Mouse (Mus musculus) kidney, adult 2 months (tissue): ENCODE data around the gene Snupn. TPM values are rescaled to one million over a fixed set of nuclear protein-coding genes. Genes with fewer than 3 reads are reported as not detected.
"Not testable (repeated sequence)": the region's sequence is repeated elsewhere in the genome, so short reads cannot be mapped to it uniquely, and the experiment has no call there.

Experiments used
- DNase-seq: peaks from one replicate; pipeline ENCODE4 v3.0.0; 2021
- H3K27ac ChIP-seq: fragments of 200-500 bp; 2 replicates; pipeline ENCODE4 v1.5.1; 2012; ENCODE audit warnings: low read depth, low read length, control low read depth, inconsistent platforms; ENCODE audit not compliant: insufficient read depth
- H3K27me3 ChIP-seq: fragments of 200-500 bp; replicated peaks from 2 replicates; pipeline ENCODE4 v1.6.1; 2012; ENCODE audit warnings: mild to moderate bottlenecking, moderate library complexity, low read length, inconsistent platforms; ENCODE audit not compliant: control insufficient read depth, insufficient read depth
- H3K36me3 ChIP-seq: fragments of 200-500 bp; 2 replicates; pipeline ENCODE4 v1.6.1; 2012; ENCODE audit warnings: mild to moderate bottlenecking, moderate library complexity, low read length, inconsistent platforms; ENCODE audit not compliant: control insufficient read depth, insufficient read depth
- H3K4me1 ChIP-seq: fragments of 200-500 bp; 2 replicates; pipeline ENCODE4 v1.6.1; 2011; ENCODE audit warnings: low read length; ENCODE audit not compliant: control insufficient read depth, insufficient read depth
- H3K4me3 ChIP-seq: fragments of 200-500 bp; 2 replicates; pipeline ENCODE4 v1.5.1; 2011; ENCODE audit warnings: mild to moderate bottlenecking, low read depth, low read length, control low read depth; ENCODE audit not compliant: insufficient read depth
- CTCF ChIP-seq: fragments of 200-500 bp; conservative IDR thresholded peaks from 2 replicates; pipeline ENCODE4 v1.5.1; 2011; ENCODE audit warnings: low read depth, mild to moderate bottlenecking, control low read depth, low read length, moderate library complexity, mixed read lengths; ENCODE audit not compliant: insufficient read depth, insufficient read length
- POLR2A ChIP-seq: fragments of 200-500 bp; IDR thresholded peaks from one replicate; pipeline ENCODE4 v1.6.1; 2011; ENCODE audit warnings: low read depth, low read length, control low read depth
- WGBS: fragments of 180-500 bp; shearing (Covaris S2); methylation state at CpG from one replicate; pipeline ENCODE4 v1.1.7; 2018; 5-methylcytosine and 5-hydroxymethylcytosine counted together
- polyA plus RNA-seq: library from polyadenylated mRNA; depleted of rRNA; stranded (reverse); fragments of >200 nt; gene quantifications from 2 replicates; pipeline ENCODE4 v1.2.3, GENCODE M21; 2012

Gene Snupn
- polyA plus RNA-seq, 1 experiment = 7.7 TPM

DNA sequence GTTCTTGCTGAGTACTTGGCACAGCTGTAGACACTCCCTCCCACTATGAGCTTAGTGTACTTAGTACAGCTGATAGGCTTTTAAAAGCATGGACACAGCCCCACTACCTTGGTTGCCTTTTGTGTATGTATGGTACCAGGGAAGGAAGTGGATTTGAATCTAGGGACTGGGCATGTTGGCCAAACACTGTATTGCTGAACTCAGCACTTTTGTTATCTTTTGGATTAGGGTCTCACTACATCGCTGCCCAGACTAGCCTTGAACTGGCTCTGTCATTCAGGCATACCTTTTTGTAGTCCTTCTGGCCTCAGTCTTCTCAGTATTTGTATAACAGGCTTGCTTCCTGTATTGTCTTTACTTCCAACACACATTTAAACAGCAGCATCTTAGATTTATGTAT is 20.1 kb upstream of the Snupn start:
- Histone ChIP-seq H3K27me3 (no peaks in the 10 kb centered on the region), H3K27ac (no peak overlapping the region), H3K4me1 (peaks cover 7% of the 10 kb centered on the region; the same call in 1 of the 2 replicates), H3K36me3 (no peaks in the 10 kb centered on the region), H3K4me3 (no peak overlapping the region)
- 86% methylated on average over 1 of the region's 1 CpGs for WGBS
- no peak for DNase-seq
- TF ChIP-seq POLR2A (no peak), CTCF (no peak)

DNA sequence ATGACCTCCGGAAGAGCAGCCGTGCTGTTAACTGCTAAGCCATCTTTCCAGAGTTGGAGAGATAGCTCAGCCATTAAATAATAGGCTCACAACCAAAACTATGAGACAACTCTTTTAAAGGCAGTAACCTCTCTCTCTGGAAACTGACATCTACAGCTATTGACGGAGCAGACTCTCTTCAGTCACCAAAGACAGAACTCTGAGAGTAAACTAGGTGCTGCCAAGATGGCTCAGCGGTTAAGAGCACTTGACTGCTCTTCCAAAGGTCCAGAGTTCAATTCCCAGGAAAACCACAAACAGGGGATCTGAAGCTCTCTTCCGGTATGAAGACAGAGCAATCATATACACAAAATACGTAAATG is 13.8 kb upstream of the Snupn start:
- peak overlapping the region; percentile 69 for H3K4me3 ChIP-seq
- no peak for DNase-seq
- TF ChIP-seq CTCF (no peak), POLR2A (no peak)
- WGBS = 12% methylated on average over 6 of the region's 6 CpGs
- peak overlapping the region; percentile 67; the same call in 1 of the 2 replicates for H3K27ac ChIP-seq
- H3K36me3 ChIP-seq = no peaks in the 10 kb centered on the region
- H3K4me1 ChIP-seq = peaks cover 3% of the 10 kb centered on the region
- H3K27me3 ChIP-seq = no peaks in the 10 kb centered on the region

DNA sequence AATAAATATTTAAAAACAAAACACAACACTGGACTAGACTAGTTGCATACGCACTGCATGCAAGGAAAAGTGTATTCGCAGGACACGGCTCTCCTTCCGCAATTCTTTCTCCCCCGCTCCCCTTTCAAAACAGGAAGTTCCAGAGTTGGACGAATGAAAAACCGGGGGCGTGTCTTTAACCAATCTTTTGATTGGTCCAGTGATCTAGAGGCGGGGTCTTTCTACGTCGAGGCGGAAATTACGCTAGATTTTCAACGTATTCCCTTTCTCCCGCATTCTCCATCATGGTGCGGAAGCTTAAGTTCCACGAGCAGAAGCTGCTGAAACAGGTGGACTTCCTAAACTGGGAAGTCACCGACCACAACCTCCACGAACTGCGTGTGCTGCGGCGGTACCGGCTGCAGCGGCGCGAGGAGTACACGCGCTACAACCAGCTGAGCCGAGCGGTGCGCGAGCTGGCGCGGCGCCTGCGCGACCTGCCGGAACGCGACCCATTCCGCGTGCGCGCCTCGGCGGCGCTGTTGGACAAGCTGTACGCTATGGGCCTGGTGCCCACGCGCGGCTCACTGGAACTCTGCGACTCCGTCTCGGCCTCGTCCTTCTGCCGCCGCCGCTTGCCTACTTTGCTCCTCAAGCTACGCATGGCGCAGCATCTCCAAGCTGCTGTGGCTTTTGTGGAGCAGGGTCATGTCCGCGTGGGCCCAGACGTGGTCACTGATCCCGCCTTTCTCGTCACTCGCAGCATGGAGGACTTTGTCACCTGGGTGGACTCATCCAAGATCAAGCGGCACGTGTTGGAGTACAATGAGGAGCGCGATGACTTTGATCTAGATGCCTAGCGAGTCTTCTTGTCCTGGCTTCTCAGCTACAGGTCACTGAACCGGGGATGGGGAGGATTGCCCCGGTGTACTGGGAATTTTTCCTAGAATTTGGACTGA is 13.2 kb upstream of the Snupn start, which contains the start of gene Imp3:
TSS of gene Imp3 (plus strand) at position 253 of the 938 bp plus-strand sequence.
- H3K27ac ChIP-seq = peak within 1 kb of the TSS; percentile 79
- no peaks in the 10 kb centered on the region for H3K36me3 ChIP-seq
- DNase-seq = peak; percentile 98
- peaks cover 3% of the 10 kb centered on the region for H3K4me1 ChIP-seq
- TF ChIP-seq CTCF (no peak), POLR2A (peak; percentile 30)
- no peaks in the 10 kb centered on the region for H3K27me3 ChIP-seq
- H3K4me3 ChIP-seq = peak within 1 kb of the TSS; percentile 69
- under 1% methylated on average over 73 of the region's 73 CpGs for WGBS

DNA sequence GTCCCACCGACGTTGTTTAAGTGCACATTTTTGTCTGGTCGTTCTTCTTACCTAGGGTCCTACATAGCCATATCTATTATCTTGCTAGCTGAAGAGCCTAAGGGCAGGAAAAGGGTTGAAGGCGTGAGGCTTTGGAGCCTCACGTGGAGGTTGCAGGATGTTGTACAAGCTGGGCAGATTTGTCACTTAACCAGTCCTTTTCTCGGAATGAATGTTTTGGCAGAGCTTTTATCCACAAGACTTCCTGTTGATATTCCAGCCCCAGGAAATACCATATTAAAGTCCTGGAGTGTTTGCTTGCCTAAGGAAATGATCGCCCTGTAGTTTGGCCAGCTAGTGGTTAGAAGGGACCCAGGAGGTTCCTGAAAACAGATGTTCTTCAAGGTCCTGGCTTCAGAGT is 12.3 kb upstream of the Snupn start:
- DNase-seq = peak; percentile 82
- TF ChIP-seq CTCF (no peak), POLR2A (no peak)
- Histone ChIP-seq H3K4me1 (peaks cover 3% of the 10 kb centered on the region), H3K36me3 (no peaks in the 10 kb centered on the region), H3K4me3 (peak overlapping the region; percentile 69), H3K27ac (peak overlapping the region; percentile 79), H3K27me3 (no peaks in the 10 kb centered on the region)
- 0% methylated on average over 7 of the region's 7 CpGs for WGBS

DNA sequence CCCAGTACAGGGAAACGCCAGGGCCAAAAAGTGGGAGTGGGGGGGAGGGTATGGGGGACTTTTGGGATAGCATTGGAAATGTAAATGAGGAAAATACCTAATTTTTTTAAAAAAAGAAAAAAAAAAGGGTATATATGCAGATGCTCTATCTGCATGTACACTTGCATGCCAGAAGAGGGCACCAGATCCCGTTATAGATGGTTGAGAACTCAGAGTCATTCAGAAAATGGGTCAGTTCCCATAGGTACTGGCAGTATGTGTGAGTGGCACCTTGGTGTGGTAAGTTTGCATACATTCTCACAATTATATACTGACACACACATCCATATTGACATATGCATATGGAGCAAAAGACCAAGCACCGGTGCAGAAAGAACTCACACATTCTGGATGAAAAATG is 3.2 kb upstream of the Snupn start:
- not testable (repeated sequence) for H3K4me3 ChIP-seq, H3K4me1 ChIP-seq, H3K36me3 ChIP-seq, H3K27ac ChIP-seq, H3K27me3 ChIP-seq
- TF ChIP-seq CTCF = peak; percentile 41
- peak; percentile 66 for DNase-seq
- 31% methylated on average over 3 of the region's 3 CpGs for WGBS

DNA sequence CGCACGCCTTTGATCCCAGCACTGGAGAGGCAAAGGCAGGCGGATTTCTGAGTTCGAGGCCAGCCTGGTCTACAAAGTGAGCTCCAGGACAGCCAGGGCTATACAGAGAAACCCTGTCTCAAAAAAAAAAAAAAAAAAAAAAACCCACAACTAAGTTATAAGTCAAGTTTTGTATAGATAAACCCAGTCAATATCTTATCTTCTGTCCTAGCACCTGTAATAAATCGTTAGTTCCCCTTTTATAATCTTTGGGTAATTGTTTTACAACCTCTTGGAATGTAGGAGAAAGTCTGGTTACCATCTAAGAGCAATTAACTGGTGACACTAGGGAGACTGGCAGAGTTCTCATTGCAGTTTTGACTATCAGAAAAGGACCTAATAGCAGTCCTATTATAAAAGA is 2.0 kb upstream of the Snupn start:
- 70% methylated on average over 5 of the region's 5 CpGs for WGBS
- H3K27ac ChIP-seq, H3K4me3 ChIP-seq, H3K36me3 ChIP-seq, H3K27me3 ChIP-seq, DNase-seq, H3K4me1 ChIP-seq: not testable (repeated sequence)

DNA sequence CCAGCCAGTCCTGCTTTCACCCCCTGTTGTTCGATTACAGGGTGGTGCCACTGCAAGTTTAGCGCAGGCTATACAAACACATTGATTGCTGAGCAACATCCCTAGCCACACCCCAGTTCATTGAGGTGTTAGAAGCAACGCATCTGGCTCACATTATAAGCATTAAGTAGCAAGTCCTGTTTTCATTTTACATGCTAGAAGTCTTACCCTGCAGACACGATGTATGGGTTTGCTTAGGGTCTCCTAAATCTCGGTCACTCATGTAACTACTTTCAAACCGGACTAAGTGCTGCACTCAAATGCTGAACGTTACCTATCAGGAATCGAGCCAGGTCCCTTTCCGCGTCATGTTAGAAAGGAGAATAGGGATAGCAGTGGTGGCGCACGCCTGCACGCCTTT is 911 bp upstream of the Snupn start:
- H3K36me3 ChIP-seq = no peaks in the 10 kb centered on the region
- DNase-seq = no peak
- no peak overlapping the region for H3K4me3 ChIP-seq
- 0 out of 2 replicates have a peak, but pooled peaks cover 2% of the 10 kb centered on the region for H3K4me1 ChIP-seq
- TF ChIP-seq POLR2A (no peak), CTCF (no peak)
- 11% methylated on average over 13 of the region's 13 CpGs for WGBS
- no peaks in the 10 kb centered on the region for H3K27me3 ChIP-seq
- H3K27ac ChIP-seq = no peak overlapping the region

DNA sequence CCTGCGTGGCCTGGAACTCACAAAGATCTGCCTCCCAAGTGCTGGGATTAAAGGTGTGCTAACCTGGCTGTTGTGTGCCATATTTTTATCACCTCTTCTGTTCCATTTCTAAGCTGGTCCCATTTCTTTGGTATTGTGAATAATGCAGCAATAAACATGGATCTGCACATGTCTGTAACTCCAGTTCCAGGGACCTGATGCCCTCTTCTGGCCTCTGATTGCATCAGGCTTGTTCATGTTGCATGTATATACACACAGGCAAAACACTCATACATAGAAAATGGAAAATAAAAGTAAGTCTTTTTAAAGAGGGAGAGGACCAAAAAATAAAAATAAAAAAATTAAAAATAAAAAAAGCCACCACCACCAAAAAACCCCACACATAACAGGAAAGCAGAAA is 2.9 kb downstream of the Snupn start:
- TF ChIP-seq POLR2A (no peak), CTCF (0 out of 2 replicates have a peak, but pooled peaks have one; percentile 14)
- WGBS = 94% methylated on average over 1 of the region's 1 CpGs

More for the DNA sequence above, 2.9 kb downstream of the Snupn start:
- no peaks in the 10 kb centered on the region for H3K27me3 ChIP-seq
- H3K36me3 ChIP-seq = no peaks in the 10 kb centered on the region
- H3K27ac ChIP-seq = no peak overlapping the region
- 0 out of 2 replicates have a peak, but pooled peaks cover 2% of the 10 kb centered on the region for H3K4me1 ChIP-seq
- DNase-seq = peak; percentile 14
- H3K4me3 ChIP-seq = no peak overlapping the region
